Mouse (Mus musculus) lung, adult 18-20 months (tissue): ENCODE measurements around the gene Zfp629.

Source experiments
- DNase-seq, 2 experiments: peaks; one replicate each; pipeline ENCODE4 v3.0.0; 2022; ENCODE audit warnings: mixed read lengths in 2 of 2

Zfp629 gene

GRCm38 (mm10) chr7:127561340-127561858 lies 54.2 kb downstream of the Zfp629 start, which contains the start of gene Tmem265:
Gene Tmem265 (plus strand): TSS chr7:127561390.
- peak; percentile 46 to 62 for DNase-seq

GRCm38 (mm10) chr7:127560580-127560979 lies 55.0 kb downstream of the Zfp629 start:
- DNase-seq: no peak
